Mouse (Mus musculus) midbrain, embryonic 14.5 days (tissue): Measurements from ENCODE around the gene Irx1. TPM values are rescaled to one million over a fixed set of nuclear protein-coding genes. Genes with fewer than 3 reads are reported as not detected.
A peak's percentile ranks its signal among the peaks of the same experiment; 100 is the strongest.

Source experiments
- ATAC-seq: fragments of 200-750 bp; cut with Nextera tagmentation; 2 replicates; pipeline ENCODE4 v1.8.0; 2017; ENCODE audit warnings: moderate number of reproducible peaks, moderate library complexity; ENCODE audit not compliant: low FRiP score, low TSS enrichment
- DNase-seq: peaks from one replicate; pipeline ENCODE4 v3.0.0-alpha.2; 2015
- H3K27ac ChIP-seq: fragments of 300-500 bp; sonication (generic); replicated peaks from 2 replicates; pipeline ENCODE4 v1.5.1; 2014; ENCODE audit warnings: mild to moderate bottlenecking, low read depth, low read length, moderate library complexity
- H3K27me3 ChIP-seq: fragments of 300-500 bp; sonication (generic); 2 replicates; pipeline ENCODE4 v1.6.1; 2014; ENCODE audit warnings: low read length, control low read depth, mixed read lengths; ENCODE audit not compliant: control insufficient read depth, insufficient read depth
- H3K36me3 ChIP-seq: fragments of 300-500 bp; sonication (generic); 2 replicates; pipeline ENCODE4 v1.6.1; 2014; ENCODE audit warnings: low read length, control low read depth; ENCODE audit not compliant: control insufficient read depth, insufficient read depth
- H3K4me1 ChIP-seq: fragments of 300-500 bp; sonication (generic); 2 replicates; pipeline ENCODE4 v1.6.1; 2014; ENCODE audit warnings: mild to moderate bottlenecking, antibody characterized with exemption, low read length, control low read depth; ENCODE audit not compliant: control insufficient read depth, insufficient read depth
- H3K4me2 ChIP-seq: fragments of 300-500 bp; sonication (generic); 2 replicates; pipeline ENCODE4 v1.6.1; 2014; ENCODE audit warnings: mild to moderate bottlenecking, low read length, moderate library complexity
- H3K4me3 ChIP-seq: fragments of 300-500 bp; sonication (generic); replicated peaks from 2 replicates; pipeline ENCODE4 v1.5.1; 2014; ENCODE audit warnings: low read depth, low read length
- H3K9ac ChIP-seq: fragments of 300-500 bp; sonication (generic); replicated peaks from 2 replicates; pipeline ENCODE4 v1.6.1; 2014; ENCODE audit warnings: mild to moderate bottlenecking, low read length, moderate library complexity
- H3K9me3 ChIP-seq: fragments of 300-500 bp; sonication (generic); 2 replicates; pipeline ENCODE4 v1.6.1; 2016; ENCODE audit warnings: low read length, control low read depth, mixed read lengths; ENCODE audit not compliant: control insufficient read depth
- WGBS: fragments of 180-500 bp; shearing (Covaris S2); extraction: QIAGEN DNeasy Blood & Tissue Kit; methylation state at CpG from one replicate; pipeline ENCODE4 v1.1.7; 2014; 5-methylcytosine and 5-hydroxymethylcytosine counted together
- polyA plus RNA-seq: library from polyadenylated mRNA; unstranded; fragments of >200 nt; fragmentation: Nextera tagmentation; extraction: Ambion mirVana; gene quantifications from 2 replicates; pipeline ENCODE4 v1.2.1, GENCODE M21; 2014

Gene Irx1
- polyA plus RNA-seq, 1 experiment from 2014 or later = 10.1 TPM

DNA sequence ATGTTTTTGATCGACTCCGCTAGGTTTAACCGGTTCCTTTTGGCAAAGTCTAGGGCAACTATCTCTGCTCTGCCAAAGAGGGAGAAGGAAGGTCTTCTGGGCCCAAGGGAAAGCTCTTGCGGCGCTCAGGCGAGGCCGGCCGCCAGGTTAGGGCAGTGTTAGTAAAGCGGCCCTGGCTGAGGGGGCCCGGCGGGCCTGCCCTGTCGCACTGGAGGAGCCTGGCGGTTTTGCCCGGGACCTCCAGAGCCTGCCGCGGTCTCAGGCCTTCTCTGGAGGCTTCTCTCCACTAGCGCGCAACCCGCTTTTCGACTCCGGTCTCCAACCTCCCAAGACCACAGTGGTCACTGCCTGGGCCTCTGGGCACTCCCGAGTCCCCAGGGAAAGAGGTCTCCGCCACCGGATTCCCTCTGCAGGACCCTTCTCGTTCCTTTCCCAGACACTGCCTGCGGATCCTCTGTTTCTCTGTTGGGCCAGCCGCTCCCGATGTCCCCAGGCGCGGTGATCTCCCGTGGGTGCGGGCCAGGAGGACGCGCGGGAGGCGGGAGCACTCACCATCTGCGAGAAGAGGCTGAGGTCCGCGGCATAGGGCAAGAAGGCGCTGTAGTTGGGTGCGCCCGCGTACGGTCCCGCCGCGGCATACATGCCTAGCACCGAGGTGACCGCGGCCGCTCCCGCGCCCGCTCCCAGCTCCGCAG, 715 bp downstream of the Irx1 start:
- peak; percentile 25; the same call in 1 of the 2 replicates for ATAC-seq

GRCm38 (mm10) chr13:71961891-71962660, 1.4 kb downstream of the Irx1 start:
- Histone ChIP-seq H3K4me3 (peak overlapping the region; percentile 79), H3K36me3 (peaks cover 14% of the 10 kb centered on the region), H3K27me3 (peaks cover 38% of the 10 kb centered on the region), H3K4me2 (peak overlapping the region; percentile 74), H3K9ac (peak overlapping the region; percentile 93), H3K27ac (peak overlapping the region; percentile 92), H3K9me3 (no peaks in the 10 kb centered on the region), H3K4me1 (peaks cover 24% of the 10 kb centered on the region)
- no peak for ATAC-seq
- DNase-seq = peak; percentile 63
- 1% methylated on average over 25 of the region's 25 CpGs for WGBS

More for the DNA sequence above, 715 bp downstream of the Irx1 start:
- Histone ChIP-seq H3K4me2 (peak overlapping the region; percentile 74), H3K36me3 (peaks cover 13% of the 10 kb centered on the region), H3K9me3 (no peaks in the 10 kb centered on the region), H3K9ac (peak overlapping the region; percentile 93), H3K27me3 (peaks cover 39% of the 10 kb centered on the region), H3K27ac (peak overlapping the region; percentile 92), H3K4me1 (peaks cover 22% of the 10 kb centered on the region), H3K4me3 (peak overlapping the region; percentile 79)
- WGBS = under 1% methylated on average over 55 of the region's 55 CpGs
- DNase-seq = peak; percentile 63

GRCm38 (mm10) chr13:71960846-71961735, 2.4 kb downstream of the Irx1 start:
- WGBS = 9% methylated on average over 9 of the region's 9 CpGs
- Histone ChIP-seq H3K4me1 (peaks cover 33% of the 10 kb centered on the region), H3K4me3 (peak overlapping the region; percentile 79), H3K9me3 (no peaks in the 10 kb centered on the region), H3K27ac (peak overlapping the region; percentile 89), H3K27me3 (peaks cover 34% of the 10 kb centered on the region), H3K36me3 (peaks cover 20% of the 10 kb centered on the region), H3K4me2 (peak overlapping the region; percentile 74), H3K9ac (peak overlapping the region; percentile 93)
- DNase-seq (peak; percentile 62), ATAC-seq (no peak)

GRCm38 (mm10) chr13:71960277-71960672, 3.2 kb downstream of the Irx1 start:
- peaks cover 21% of the 10 kb centered on the region for H3K36me3 ChIP-seq
- peaks cover 37% of the 10 kb centered on the region for H3K4me1 ChIP-seq
- H3K4me3 ChIP-seq = peak overlapping the region; percentile 79
- DNase-seq (peak; percentile 72), ATAC-seq (no peak)
- peak overlapping the region; percentile 74 for H3K4me2 ChIP-seq
- peaks cover 26% of the 10 kb centered on the region for H3K27me3 ChIP-seq
- no peaks in the 10 kb centered on the region for H3K9me3 ChIP-seq
- 2% methylated on average over 9 of the region's 9 CpGs for WGBS
- peak overlapping the region; percentile 89 for H3K27ac ChIP-seq
- H3K9ac ChIP-seq = peak overlapping the region; percentile 93

DNA sequence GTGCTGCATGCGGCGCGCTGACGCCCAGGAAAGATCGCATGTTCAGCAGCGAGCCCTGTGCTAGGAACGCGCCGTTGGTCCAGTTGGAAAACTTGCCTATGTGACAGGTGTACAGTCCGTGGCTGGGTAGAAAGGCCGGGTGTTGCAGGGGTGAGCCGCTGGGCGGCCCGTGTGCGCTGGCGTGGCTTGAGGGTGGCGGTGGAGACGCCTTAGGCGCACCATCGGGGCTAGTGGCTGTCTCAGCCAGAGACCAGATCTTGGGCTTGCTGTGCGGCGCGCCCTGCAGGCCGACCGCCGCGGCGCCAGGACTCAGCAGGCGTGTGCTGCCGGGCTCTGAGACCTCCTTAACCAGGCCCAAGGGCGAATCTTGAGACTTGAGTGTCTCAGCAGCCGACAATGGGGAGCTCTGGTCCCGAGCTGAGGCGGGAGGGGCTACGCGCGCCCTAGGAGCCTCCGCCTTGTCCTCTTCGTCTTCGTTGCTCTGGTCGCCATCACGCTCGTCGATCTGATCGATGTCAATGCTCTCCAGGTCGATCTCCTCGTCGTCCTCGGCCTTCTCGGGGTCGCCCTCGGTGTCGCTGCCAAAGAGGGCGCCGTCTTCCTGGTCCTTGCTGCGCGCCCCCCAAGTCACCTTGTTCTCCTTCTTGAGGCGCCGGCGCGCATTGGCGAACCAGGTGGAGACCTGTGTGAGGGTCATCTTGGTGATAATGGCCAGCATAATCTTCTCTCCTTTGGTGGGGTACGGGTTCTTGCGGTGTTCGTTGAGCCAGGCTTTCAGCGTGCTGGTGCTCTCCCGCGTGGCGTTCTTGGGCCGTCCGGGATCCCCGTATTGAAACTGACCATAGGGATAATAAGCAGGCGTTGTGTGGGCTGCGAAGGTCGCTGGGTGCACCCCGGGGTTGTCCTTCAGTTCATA, 3.9 kb downstream of the Irx1 start:
- H3K36me3 ChIP-seq = peaks cover 24% of the 10 kb centered on the region
- H3K9ac ChIP-seq = peak overlapping the region; percentile 93
- WGBS = 1% methylated on average over 76 of the region's 76 CpGs
- peak overlapping the region; percentile 89 for H3K27ac ChIP-seq
- peaks cover 41% of the 10 kb centered on the region for H3K4me1 ChIP-seq
- H3K4me2 ChIP-seq = peak overlapping the region; percentile 74
- peak overlapping the region; percentile 79 for H3K4me3 ChIP-seq
- H3K27me3 ChIP-seq = peaks cover 20% of the 10 kb centered on the region
- ATAC-seq (0 out of 2 replicates have a peak, but pooled peaks have one; percentile 22), DNase-seq (peak; percentile 80)
- no peaks in the 10 kb centered on the region for H3K9me3 ChIP-seq

- Histone ChIP-seq H3K27me3 (peaks cover 12% of the 10 kb centered on the region; the same call in 1 of the 2 replicates), H3K36me3 (peaks cover 24% of the 10 kb centered on the region), H3K9me3 (no peaks in the 10 kb centered on the region), H3K27ac (peak overlapping the region; percentile 89), H3K4me1 (peaks cover 44% of the 10 kb centered on the region), H3K4me2 (peak overlapping the region; percentile 74), H3K9ac (peak overlapping the region; percentile 93), H3K4me3 (peak overlapping the region; percentile 79)
- ATAC-seq (no peak), DNase-seq (peak; percentile 63)
- WGBS = 3% methylated on average over 16 of the region's 16 CpGs
These were observed 4.9 kb downstream of the Irx1 start for GRCm38 (mm10) chr13:71958651-71959050.

DNA sequence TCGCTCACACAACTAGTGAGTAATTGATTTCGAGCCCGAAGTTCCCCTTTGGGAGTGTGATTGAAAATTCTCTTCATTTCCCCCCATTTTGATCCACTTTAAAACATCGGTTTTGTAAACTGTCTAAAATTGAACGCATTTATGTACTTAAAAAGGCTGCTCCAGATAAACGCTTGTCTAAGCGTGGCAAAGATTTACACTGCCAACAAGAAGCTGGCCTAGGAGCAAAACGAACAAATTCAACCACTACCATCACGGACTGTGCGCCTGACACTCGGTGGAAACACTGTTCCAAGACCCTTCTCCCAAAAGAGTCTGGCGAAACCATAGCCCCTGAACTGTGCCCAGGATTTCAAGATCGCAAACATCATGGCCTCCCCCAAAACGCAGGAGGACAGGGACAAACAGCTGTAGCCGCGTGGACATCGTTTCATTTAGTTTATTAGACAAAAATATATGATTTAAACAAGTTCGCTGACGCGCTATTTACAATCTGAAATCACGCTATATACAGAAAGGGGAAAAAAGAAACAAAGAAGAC, 5.6 kb downstream of the Irx1 start:
- no peaks in the 10 kb centered on the region for H3K9me3 ChIP-seq
- ATAC-seq = no peak
- peak overlapping the region; percentile 89 for H3K27ac ChIP-seq
- peaks cover 24% of the 10 kb centered on the region for H3K36me3 ChIP-seq
- H3K27me3 ChIP-seq = peaks cover 12% of the 10 kb centered on the region; the same call in 1 of the 2 replicates
- peaks cover 52% of the 10 kb centered on the region for H3K4me1 ChIP-seq
- WGBS = 11% methylated on average over 21 of the region's 21 CpGs
- DNase-seq = peak; percentile 67
- peak overlapping the region; percentile 93 for H3K9ac ChIP-seq
- peak overlapping the region; percentile 74 for H3K4me2 ChIP-seq
- H3K4me3 ChIP-seq = peak overlapping the region; percentile 79
